Mouse (Mus musculus): ENCODE measurements around the gene Gnao1. TPM values are rescaled to one million over a fixed set of nuclear protein-coding genes. Genes with fewer than 3 reads are reported as not detected.

The Gnao1 gene
- polyA plus RNA-seq, 1 experiment, result 2.3 TPM

DNA sequence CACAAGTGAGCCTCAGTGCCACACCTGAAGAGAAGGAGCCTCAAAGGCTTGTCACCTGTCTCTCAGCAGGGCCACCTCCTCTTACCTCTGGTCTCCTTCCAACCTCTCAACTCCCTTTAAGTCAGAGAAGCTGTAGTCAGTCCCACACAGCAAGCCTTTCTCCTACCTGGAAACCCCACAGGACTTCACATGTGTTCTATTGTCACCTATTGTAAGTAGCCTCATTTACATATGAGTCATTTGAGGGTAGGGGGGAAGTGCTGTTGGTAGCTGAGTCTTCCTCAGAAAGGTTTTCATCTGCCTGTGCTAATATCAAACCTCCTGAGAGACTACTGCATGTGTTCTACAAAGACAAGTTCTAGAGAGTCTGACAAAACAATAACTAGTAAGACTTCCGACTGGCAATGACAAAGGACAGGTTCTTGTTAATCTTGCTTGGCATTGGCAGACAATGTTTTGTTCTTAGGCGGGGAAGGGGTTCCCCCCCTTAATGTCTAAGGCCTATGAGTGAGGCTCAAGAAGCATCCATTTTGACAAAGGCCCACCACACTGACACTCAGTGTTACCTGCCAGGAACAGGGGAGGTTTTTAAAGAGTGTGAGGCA is 200.4 kb downstream of the Gnao1 start:
- TF ChIP-seq CTCF (IDR thresholded peaks at IDR 0.05; ENCODE audit: borderline replicate concordance, control insufficient read depth, extremely low read depth, insufficient read depth, low read length, poor library complexity) (no peak), POLR2A (IDR thresholded peaks at IDR 0.05; ENCODE audit: control insufficient read depth, extremely low read depth, insufficient read depth, low read length, poor library complexity) (no peak)
- no peak for DNase-seq
- H3K4me1 ChIP-seq (replicated peaks; ENCODE audit: control insufficient read depth, insufficient read depth, low read length), result peaks cover 20% of the 10 kb centered on the region
- no peak overlapping the region for H3K4me3 ChIP-seq (ENCODE audit: control insufficient read depth, insufficient read depth, low read length)
- no peaks in the 10 kb centered on the region for H3K27me3 ChIP-seq (ENCODE audit: control insufficient read depth, insufficient read depth, low read length)
- no peak overlapping the region; the same call in 1 of the 2 replicates for H3K27ac ChIP-seq (ENCODE audit: control insufficient read depth, insufficient read depth, low read length)
- WGBS, result 88% methylated on average over 2 of the region's 2 CpGs
- no peaks in the 10 kb centered on the region for H3K36me3 ChIP-seq (ENCODE audit: control insufficient read depth, insufficient read depth, low read length)

DNA sequence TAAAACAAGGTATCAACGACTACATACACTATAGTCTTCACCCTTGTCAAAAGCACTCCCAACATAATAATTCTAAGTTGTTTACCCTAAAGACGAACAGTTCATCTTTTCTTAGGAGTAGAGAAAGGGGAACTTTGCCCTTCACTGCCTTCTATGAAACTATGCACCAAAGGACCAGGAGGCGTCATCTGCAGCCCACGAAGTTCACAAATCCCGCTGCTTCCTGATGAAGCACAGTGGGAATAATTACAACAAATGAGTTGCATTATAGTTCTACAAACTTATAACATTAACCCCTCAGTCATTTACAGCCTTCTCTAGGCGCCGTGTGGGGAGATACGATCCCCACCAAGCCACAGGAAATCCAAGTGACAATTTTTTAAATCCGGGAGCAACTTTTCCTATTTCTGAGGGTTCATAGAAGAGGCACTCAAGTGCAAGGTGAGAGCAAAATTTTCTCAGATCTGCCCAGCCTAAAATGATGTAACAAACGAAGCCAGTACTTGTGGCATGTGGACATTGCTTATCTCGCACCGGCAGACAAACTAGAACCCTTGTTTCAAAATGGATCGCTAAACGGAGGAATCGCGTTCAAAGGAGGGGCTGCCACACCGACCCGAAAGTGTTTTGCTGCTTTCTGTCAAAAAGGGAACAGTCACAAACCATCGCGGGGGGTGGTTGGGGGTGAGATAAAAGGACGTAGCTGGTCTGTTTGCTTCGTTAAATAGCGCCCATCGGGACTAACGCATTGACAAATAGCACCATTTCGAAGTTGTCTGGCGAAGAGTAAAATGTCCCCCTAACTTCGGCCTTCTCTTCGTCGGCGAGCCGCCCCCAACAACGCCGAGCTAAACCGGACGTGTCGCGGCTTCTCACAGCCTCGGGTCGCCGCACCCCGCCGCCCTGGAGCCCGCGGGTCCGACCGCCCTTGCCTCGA is 201.6 kb downstream of the Gnao1 start:
- peak overlapping the region; percentile 83 for H3K4me3 ChIP-seq (ENCODE audit: control insufficient read depth, insufficient read depth, low read length)
- no peak overlapping the region for H3K27ac ChIP-seq (ENCODE audit: control insufficient read depth, insufficient read depth, low read length)
- H3K36me3 ChIP-seq (ENCODE audit: control insufficient read depth, insufficient read depth, low read length), result no peaks in the 10 kb centered on the region
- H3K4me1 ChIP-seq (replicated peaks; ENCODE audit: control insufficient read depth, insufficient read depth, low read length), result peaks cover 20% of the 10 kb centered on the region
- no peak for DNase-seq
- H3K27me3 ChIP-seq (ENCODE audit: control insufficient read depth, insufficient read depth, low read length), result no peaks in the 10 kb centered on the region
- 4% methylated on average over 48 of the region's 48 CpGs for WGBS
- TF ChIP-seq CTCF (IDR thresholded peaks at IDR 0.05; ENCODE audit: borderline replicate concordance, control insufficient read depth, extremely low read depth, insufficient read depth, low read length, poor library complexity) (no peak), POLR2A (IDR thresholded peaks at IDR 0.05; ENCODE audit: control insufficient read depth, extremely low read depth, insufficient read depth, low read length, poor library complexity) (0 out of 2 replicates have a peak, but pooled peaks have one; percentile 12)

DNA sequence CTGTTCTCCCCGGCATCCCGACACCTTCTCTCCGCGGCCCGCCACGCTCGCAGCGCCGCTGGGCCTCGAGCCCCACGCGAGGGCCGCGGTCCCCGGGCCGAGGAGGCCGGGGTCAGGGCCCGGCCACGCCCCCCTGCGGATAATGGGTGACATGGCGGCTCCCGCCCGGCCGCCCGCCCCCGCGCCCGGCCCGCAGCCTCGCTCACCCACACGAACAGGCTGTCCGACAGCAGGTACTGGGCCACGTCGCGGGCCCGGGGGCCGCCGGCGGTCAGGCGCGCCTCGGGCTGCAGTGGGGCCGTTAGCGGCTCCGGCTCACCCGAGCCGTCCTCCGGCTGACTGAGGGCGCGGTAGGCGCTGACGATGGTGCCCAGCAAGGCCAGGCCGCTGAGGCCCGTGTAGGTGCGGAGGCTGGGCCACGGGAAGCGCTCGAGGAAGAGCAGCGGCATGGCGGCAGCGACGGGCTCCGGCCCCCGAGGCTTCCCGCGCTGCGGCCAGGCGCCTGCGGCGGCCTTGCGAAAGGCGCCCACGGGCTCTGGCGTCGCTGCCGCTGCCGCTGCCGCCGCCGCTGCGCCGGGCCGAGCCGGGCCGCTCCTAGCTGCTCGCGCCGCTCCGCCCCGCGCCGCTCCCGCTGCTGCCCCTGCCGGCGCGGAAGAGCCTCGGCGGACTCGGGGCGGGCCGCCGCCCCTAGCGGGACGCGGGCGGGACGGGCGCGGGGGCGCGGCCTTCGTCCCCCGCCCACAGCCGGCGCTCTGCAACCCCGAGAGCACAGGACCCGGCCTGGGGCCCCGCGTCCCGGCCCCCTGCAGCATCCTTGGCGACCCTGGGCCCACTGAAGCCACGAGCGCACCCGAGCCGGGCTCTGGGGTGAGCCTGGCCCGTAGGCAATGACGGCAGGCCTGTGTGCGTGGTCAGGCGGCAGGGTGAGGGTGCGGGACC is 202.5 kb downstream of the Gnao1 start, which contains the start of gene Amfr:
Gene Amfr (minus strand): TSS at position 830 of the 939 bp plus-strand sequence.
- Histone ChIP-seq H3K27me3 (ENCODE audit: control insufficient read depth, insufficient read depth, low read length) (no peaks in the 10 kb centered on the region), H3K4me3 (ENCODE audit: control insufficient read depth, insufficient read depth, low read length) (peak within 1 kb of the TSS; percentile 83), H3K36me3 (ENCODE audit: control insufficient read depth, insufficient read depth, low read length) (no peaks in the 10 kb centered on the region), H3K4me1 (replicated peaks; ENCODE audit: control insufficient read depth, insufficient read depth, low read length) (peaks cover 20% of the 10 kb centered on the region), H3K27ac (ENCODE audit: control insufficient read depth, insufficient read depth, low read length) (no peak within 1 kb of the TSS)
- 2% methylated on average over 123 of the region's 130 CpGs for WGBS
- TF ChIP-seq CTCF (IDR thresholded peaks at IDR 0.05; ENCODE audit: borderline replicate concordance, control insufficient read depth, extremely low read depth, insufficient read depth, low read length, poor library complexity) (peak; percentile 53; the same call in 1 of the 2 replicates), POLR2A (IDR thresholded peaks at IDR 0.05; ENCODE audit: control insufficient read depth, extremely low read depth, insufficient read depth, low read length, poor library complexity) (no peak)
- peak; percentile 56 for DNase-seq

DNA sequence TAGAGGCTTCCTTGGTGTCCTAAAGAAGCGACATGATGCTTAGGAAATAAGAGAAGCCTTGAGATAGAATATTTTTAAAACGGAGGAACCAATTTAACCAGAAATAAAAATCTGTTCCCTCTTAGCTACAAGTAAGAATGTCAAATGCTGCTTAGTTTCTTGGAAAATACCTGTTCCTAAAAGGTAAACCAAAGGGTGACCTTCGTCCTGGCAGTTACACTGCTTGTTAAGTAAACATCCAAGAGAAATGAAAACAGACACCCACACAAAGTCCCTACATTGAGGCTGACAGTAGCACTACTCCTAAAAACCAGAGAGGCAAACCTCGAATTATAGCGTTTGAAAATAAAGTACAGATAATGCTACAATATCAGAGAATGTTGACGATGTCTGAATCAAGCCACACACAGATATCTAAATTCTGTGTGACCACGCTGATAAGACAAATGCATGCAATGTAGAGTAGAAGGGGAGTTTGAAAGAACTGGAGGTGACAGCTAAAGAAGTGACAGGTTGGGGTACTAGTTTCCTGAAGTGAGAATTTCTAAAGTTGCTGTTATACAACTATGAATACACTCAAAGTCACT is 203.4 kb downstream of the Gnao1 start:
- DNase-seq, result no peak
- Histone ChIP-seq H3K27me3 (ENCODE audit: control insufficient read depth, insufficient read depth, low read length) (no peaks in the 10 kb centered on the region), H3K27ac (ENCODE audit: control insufficient read depth, insufficient read depth, low read length) (no peak overlapping the region), H3K36me3 (ENCODE audit: control insufficient read depth, insufficient read depth, low read length) (no peaks in the 10 kb centered on the region), H3K4me1 (replicated peaks; ENCODE audit: control insufficient read depth, insufficient read depth, low read length) (peaks cover 20% of the 10 kb centered on the region), H3K4me3 (ENCODE audit: control insufficient read depth, insufficient read depth, low read length) (peak overlapping the region; percentile 60)
- 44% methylated on average over 7 of the region's 7 CpGs for WGBS
- TF ChIP-seq CTCF (IDR thresholded peaks at IDR 0.05; ENCODE audit: borderline replicate concordance, control insufficient read depth, extremely low read depth, insufficient read depth, low read length, poor library complexity), result no peak
- TF ChIP-seq POLR2A (IDR thresholded peaks at IDR 0.05; ENCODE audit: control insufficient read depth, extremely low read depth, insufficient read depth, low read length, poor library complexity), result no peak

Other genes starting within 250 kb of the Gnao1 start
- gene Amfr, start 202.9 kb downstream of the Gnao1 start, polyA plus RNA-seq (2012; rRNA removed), result 101 and 112 TPM in 2 replicates
- gene Nudt21, start 227.1 kb downstream of the Gnao1 start, polyA plus RNA-seq (2012; rRNA removed), result 67.4 and 98.3 TPM in 2 replicates
- gene Ogfod1, start 227.2 kb downstream of the Gnao1 start, polyA plus RNA-seq (2012; rRNA removed), result 8.8 and 9.0 TPM in 2 replicates

Measured in thymus, adult 2 months (tissue).